7 mouse cellular contexts compared by ENCODE assay signal in genomic region chr17:44672806-44673205, GRCm38 (mm10).
DNase-seq lines count a peak whose midpoint lies in the region; ATAC-seq and TF ChIP-seq lines count a peak whose summit lies in the region.

No protein-coding gene starts in this region.

- H3K4me1 ChIP-seq in liver, embryonic 13.5 days (replicated peaks), result peaks cover 10% of the 10 kb centered on the region
- H3K4me1 ChIP-seq in liver, embryonic 11.5 days (replicated peaks; ENCODE audit: control insufficient read depth, insufficient read depth, low read length), result no peaks in the 10 kb centered on the region
- H3K4me1 ChIP-seq in bone marrow, adult 2 months (ENCODE audit: control insufficient read depth, insufficient read depth, low read length), result peaks cover 7% of the 10 kb centered on the region
- peaks cover 10% of the 10 kb centered on the region; the same call in 1 of the 2 replicates for H3K4me1 ChIP-seq in hindbrain, embryonic 12.5 days

- H3K27ac ChIP-seq in liver, embryonic 13.5 days, result no peak overlapping the region
- no peak overlapping the region for H3K27ac ChIP-seq in liver, embryonic 11.5 days (ENCODE audit: low read depth, low read length)
- H3K27ac ChIP-seq in bone marrow, adult 2 months (ENCODE audit: control insufficient read depth, insufficient read depth, low read depth, low read length, poor library complexity), result peak overlapping the region; percentile 62
- H3K27ac ChIP-seq in hindbrain, embryonic 12.5 days, result no peak overlapping the region

- ATAC-seq in liver, embryonic 13.5 days (ENCODE audit: low read depth), result no peak
- no peak for ATAC-seq in liver, embryonic 11.5 days (replicated peaks; ENCODE audit: low FRiP score)
- ATAC-seq in hindbrain, embryonic 12.5 days (ENCODE audit: low FRiP score), result no peak

- no peak for TF ChIP-seq POLR2A in bone marrow, adult 2 months (IDR thresholded peaks at IDR 0.05; ENCODE audit: borderline replicate concordance, control insufficient read depth, low read depth, low read length)

- no peak overlapping the region for H3K4me3 ChIP-seq in liver, embryonic 13.5 days (replicated peaks)
- H3K4me3 ChIP-seq in liver, embryonic 11.5 days (ENCODE audit: low read depth, low read length), result no peak overlapping the region
- no peak overlapping the region for H3K4me3 ChIP-seq in bone marrow, adult 2 months (replicated peaks; ENCODE audit: control insufficient read depth, low read depth, low read length)
- no peak overlapping the region for H3K4me3 ChIP-seq in hindbrain, embryonic 12.5 days

- H3K9me3 ChIP-seq in liver, embryonic 13.5 days (replicated peaks), result no peaks in the 10 kb centered on the region
- H3K9me3 ChIP-seq in liver, embryonic 11.5 days (ENCODE audit: control insufficient read depth, low read length), result no peaks in the 10 kb centered on the region
- no peaks in the 10 kb centered on the region for H3K9me3 ChIP-seq in hindbrain, embryonic 12.5 days (replicated peaks)

- H3K36me3 ChIP-seq in liver, embryonic 13.5 days, result no peaks in the 10 kb centered on the region
- H3K36me3 ChIP-seq in liver, embryonic 11.5 days (ENCODE audit: control insufficient read depth, insufficient read depth, low read length), result no peaks in the 10 kb centered on the region
- H3K36me3 ChIP-seq in hindbrain, embryonic 12.5 days, result no peaks in the 10 kb centered on the region

- whole genome bisulfite sequencing in liver, embryonic 13.5 days (ENCODE audit: insufficient replicate concordance), result 31% methylated on average over 7 of the region's 7 CpGs
- 49% methylated on average over 7 of the region's 7 CpGs for WGBS in liver, embryonic 11.5 days
- 3% methylated on average over 7 of the region's 7 CpGs for WGBS in bone marrow, adult 2 months
- WGBS in hindbrain, embryonic 12.5 days, result 66% methylated on average over 7 of the region's 7 CpGs

- H3K27me3 ChIP-seq in liver, embryonic 13.5 days, result no peaks in the 10 kb centered on the region
- H3K27me3 ChIP-seq in liver, embryonic 11.5 days (replicated peaks; ENCODE audit: control insufficient read depth, insufficient read depth, low read length), result no peaks in the 10 kb centered on the region
- H3K27me3 ChIP-seq in hindbrain, embryonic 12.5 days, result no peaks in the 10 kb centered on the region

- TF ChIP-seq CTCF in bone marrow, adult 2 months (IDR thresholded peaks at IDR 0.05; ENCODE audit: control insufficient read depth, insufficient read depth, low read length), result peak; percentile 69

- H3K4me2 ChIP-seq in liver, embryonic 13.5 days, result no peak overlapping the region
- no peak overlapping the region for H3K4me2 ChIP-seq in liver, embryonic 11.5 days
- no peak overlapping the region for H3K4me2 ChIP-seq in hindbrain, embryonic 12.5 days (replicated peaks)

- peak; percentile 9 for DNase-seq in liver, embryonic 13.5 days
- DNase-seq in liver, embryonic 11.5 days (ENCODE audit: low spot score), result no peak
- peak; percentile 27 to 54 for DNase-seq in lung, postnatal 4 days
- DNase-seq in thymus, postnatal 25 days, result peak; percentile 76
- no peak for DNase-seq in embryo, embryonic 10 days (ENCODE audit: low spot score)

- no peak overlapping the region for H3K9ac ChIP-seq in liver, embryonic 13.5 days
- H3K9ac ChIP-seq in liver, embryonic 11.5 days (ENCODE audit: low read depth, low read length), result no peak overlapping the region
- no peak overlapping the region for H3K9ac ChIP-seq in hindbrain, embryonic 12.5 days

Comparison
In these comparisons a context has a peak if more than half of its experiments do, and no peak if none do; other contexts are left out.
1. DNase-seq: peak in liver, embryonic 13.5 days (single experiment), lung, postnatal 4 days (2 of 2) and thymus, postnatal 25 days (single experiment); none in liver, embryonic 11.5 days (single experiment) and embryo, embryonic 10 days (single experiment).